ENCODE assay signal across 11 mouse cellular contexts in the genomic region with DNA sequence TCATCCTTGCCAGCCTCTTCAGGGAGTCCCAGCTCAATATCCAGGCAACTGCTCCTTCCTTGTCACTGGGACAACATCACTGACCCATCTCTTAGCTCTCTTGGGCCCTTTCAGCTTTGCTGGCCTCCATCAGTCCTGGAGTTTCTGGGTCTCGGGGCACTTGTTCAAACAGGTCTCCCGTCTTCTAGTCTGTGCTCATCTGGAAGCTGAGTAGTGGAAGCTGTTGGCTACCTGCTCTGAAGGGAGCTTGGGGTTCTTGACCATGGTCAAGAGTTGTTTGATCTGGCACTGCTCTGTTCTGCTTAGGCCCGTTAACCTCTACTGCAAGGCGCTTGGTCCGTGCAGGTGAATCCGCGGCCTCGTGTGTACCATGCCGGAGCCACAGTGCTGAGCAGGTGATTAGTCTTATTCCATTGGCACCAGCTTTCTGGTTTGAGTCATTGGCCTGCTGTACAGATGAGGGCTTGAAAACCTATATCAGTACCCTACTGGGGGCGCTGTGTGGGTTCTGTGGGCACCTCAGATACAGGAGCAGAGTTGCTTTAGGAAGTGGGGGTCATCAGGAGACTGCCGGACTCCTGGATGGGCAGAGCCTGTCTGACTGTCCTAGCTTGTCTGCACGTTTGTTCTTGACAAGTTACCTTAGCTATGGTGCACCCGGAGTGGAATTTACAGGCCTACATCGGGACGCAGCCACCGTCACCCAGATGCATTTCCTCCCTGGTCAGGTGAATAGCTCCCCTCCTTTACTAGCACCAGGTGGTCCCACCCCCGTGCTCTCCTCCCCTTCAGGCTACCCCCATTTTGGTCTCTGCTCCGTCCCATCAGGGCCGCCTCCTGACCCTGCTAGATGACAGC. TPM values are rescaled to one million over a fixed set of nuclear protein-coding genes. Genes with fewer than 3 reads are reported as not detected.
DNase-seq lines count a peak whose midpoint lies in the region; ATAC-seq lines count a peak whose summit lies in the region.
"Had no signal": no experiment of that assay in that cellular context is flagged by ENCODE, and none has a peak within 500 bp of the region (broad histone marks: within the 10 kb centered on the region; RNA-seq: fewer than 3 reads in every experiment).

No protein-coding gene starts in this region.

- H3K4me1 ChIP-seq in hindbrain, embryonic 10.5 days (replicated peaks), result peaks cover 37% of the 10 kb centered on the region
- H3K4me1 ChIP-seq in hindbrain, embryonic 16.5 days (ENCODE audit: control insufficient read depth, insufficient read depth, low read depth, low read length), result peaks cover 24% of the 10 kb centered on the region
- peaks cover 21% of the 10 kb centered on the region for H3K4me1 ChIP-seq in midbrain, embryonic 11.5 days (ENCODE audit: control insufficient read depth, insufficient read depth, low read length)
- H3K4me1 ChIP-seq in midbrain, embryonic 16.5 days (ENCODE audit: control insufficient read depth, insufficient read depth, low read length), result peaks cover 31% of the 10 kb centered on the region
- peaks cover 37% of the 10 kb centered on the region for H3K4me1 ChIP-seq in forebrain, embryonic 13.5 days

- H3K9ac ChIP-seq in hindbrain, embryonic 16.5 days (ENCODE audit: low read depth, low read length), result no peak overlapping the region
- no peak overlapping the region for H3K9ac ChIP-seq in midbrain, embryonic 11.5 days (ENCODE audit: low read length)
- no peak overlapping the region for H3K9ac ChIP-seq in midbrain, embryonic 16.5 days (ENCODE audit: low read depth, low read length)
- H3K9ac ChIP-seq in forebrain, embryonic 13.5 days, result no peak overlapping the region
- H3K9ac ChIP-seq: embryonic facial prominence, embryonic 13.5 days had no signal

- 95% methylated on average over 19 of the region's 19 CpGs for WGBS in hindbrain, embryonic 10.5 days
- WGBS in hindbrain, embryonic 16.5 days, result 95% methylated on average over 19 of the region's 19 CpGs
- WGBS in midbrain, embryonic 11.5 days, result 92% methylated on average over 19 of the region's 19 CpGs
- WGBS in midbrain, embryonic 16.5 days, result 92% methylated on average over 19 of the region's 19 CpGs
- WGBS in forebrain, embryonic 13.5 days, result 95% methylated on average over 19 of the region's 19 CpGs

- no peak overlapping the region for H3K4me2 ChIP-seq in hindbrain, embryonic 16.5 days (ENCODE audit: low read length)
- H3K4me2 ChIP-seq in midbrain, embryonic 11.5 days, result no peak overlapping the region
- H3K4me2 ChIP-seq in midbrain, embryonic 16.5 days (ENCODE audit: low read length), result no peak overlapping the region
- H3K4me2 ChIP-seq in forebrain, embryonic 13.5 days, result no peak overlapping the region
- H3K4me2 ChIP-seq: embryonic facial prominence, embryonic 13.5 days had no signal

- H3K27ac ChIP-seq in hindbrain, embryonic 10.5 days, result peak overlapping the region; percentile 35; the same call in 1 of the 2 replicates
- H3K27ac ChIP-seq in hindbrain, embryonic 16.5 days (ENCODE audit: low read depth, low read length), result no peak overlapping the region
- H3K27ac ChIP-seq in midbrain, embryonic 11.5 days (ENCODE audit: low read depth, low read length), result no peak overlapping the region
- no peak overlapping the region for H3K27ac ChIP-seq in midbrain, embryonic 16.5 days (ENCODE audit: low read length)
- no peak overlapping the region for H3K27ac ChIP-seq in forebrain, embryonic 13.5 days
- H3K27ac ChIP-seq: embryonic facial prominence, embryonic 13.5 days had no signal

- no peaks in the 10 kb centered on the region for H3K27me3 ChIP-seq in hindbrain, embryonic 10.5 days (ENCODE audit: insufficient read depth, poor library complexity, severe bottlenecking)
- H3K27me3 ChIP-seq in hindbrain, embryonic 16.5 days (replicated peaks; ENCODE audit: control insufficient read depth, insufficient read depth, low read length), result no peaks in the 10 kb centered on the region
- H3K27me3 ChIP-seq in midbrain, embryonic 11.5 days (ENCODE audit: control insufficient read depth, insufficient read depth, low read length), result no peaks in the 10 kb centered on the region
- H3K27me3 ChIP-seq in midbrain, embryonic 16.5 days (ENCODE audit: control insufficient read depth, insufficient read depth, low read depth, low read length), result no peaks in the 10 kb centered on the region
- no peaks in the 10 kb centered on the region for H3K27me3 ChIP-seq in forebrain, embryonic 13.5 days
- H3K27me3 ChIP-seq: embryonic facial prominence, embryonic 13.5 days; hindbrain, embryonic 13.5 days had no signal

- no peak overlapping the region for H3K4me3 ChIP-seq in hindbrain, embryonic 10.5 days
- H3K4me3 ChIP-seq in hindbrain, embryonic 16.5 days (ENCODE audit: low read length), result no peak overlapping the region
- H3K4me3 ChIP-seq in midbrain, embryonic 11.5 days (ENCODE audit: low read depth, low read length), result no peak overlapping the region
- no peak overlapping the region for H3K4me3 ChIP-seq in midbrain, embryonic 16.5 days (ENCODE audit: low read depth, low read length)
- no peak overlapping the region for H3K4me3 ChIP-seq in forebrain, embryonic 13.5 days
- H3K4me3 ChIP-seq: embryonic facial prominence, embryonic 13.5 days; hindbrain, embryonic 13.5 days had no signal

- no peak for ATAC-seq in hindbrain, embryonic 16.5 days
- no peak for ATAC-seq in midbrain, embryonic 11.5 days (ENCODE audit: low FRiP score)
- no peak for ATAC-seq in midbrain, embryonic 16.5 days
- ATAC-seq in forebrain, embryonic 13.5 days, result no peak
- ATAC-seq: lung, postnatal 0 days had no signal

- peaks cover 79% of the 10 kb centered on the region for H3K36me3 ChIP-seq in hindbrain, embryonic 10.5 days
- peaks cover 33% of the 10 kb centered on the region for H3K36me3 ChIP-seq in hindbrain, embryonic 16.5 days (ENCODE audit: control insufficient read depth, insufficient read depth, low read length)
- H3K36me3 ChIP-seq in midbrain, embryonic 11.5 days (ENCODE audit: control insufficient read depth, insufficient read depth, low read length), result peaks cover 27% of the 10 kb centered on the region
- peaks cover 28% of the 10 kb centered on the region for H3K36me3 ChIP-seq in midbrain, embryonic 16.5 days (ENCODE audit: control insufficient read depth, insufficient read depth, low read length)
- H3K36me3 ChIP-seq in forebrain, embryonic 13.5 days (ENCODE audit: poor library complexity, severe bottlenecking), result peaks cover 65% of the 10 kb centered on the region

- H3K9me3 ChIP-seq in hindbrain, embryonic 10.5 days, result no peaks in the 10 kb centered on the region
- H3K9me3 ChIP-seq in hindbrain, embryonic 16.5 days (ENCODE audit: control insufficient read depth, low read length), result no peaks in the 10 kb centered on the region
- H3K9me3 ChIP-seq in midbrain, embryonic 11.5 days (ENCODE audit: control insufficient read depth, low read length), result no peaks in the 10 kb centered on the region
- H3K9me3 ChIP-seq in midbrain, embryonic 16.5 days (replicated peaks; ENCODE audit: control insufficient read depth, low read length, poor library complexity, severe bottlenecking), result no peaks in the 10 kb centered on the region
- H3K9me3 ChIP-seq in forebrain, embryonic 13.5 days (replicated peaks), result no peaks in the 10 kb centered on the region
- H3K9me3 ChIP-seq: embryonic facial prominence, embryonic 13.5 days; G1E; hindbrain, embryonic 13.5 days had no signal

- DNase-seq in hindbrain, embryonic 10.5 days (ENCODE audit: low spot score), result no peak
- peak; percentile 74 for DNase-seq in midbrain, embryonic 11.5 days (ENCODE audit: low spot score, missing footprints)
- DNase-seq in cerebellum, adult 9-11 months, result peak; percentile 49
- peak; percentile 8 to 13 for DNase-seq in gastrocnemius, postnatal 4 days (ENCODE audit: low spot score in 2 of 2)

RNA-seq across cellular contexts. Expression of a gene that starts 4.7 kb away (rescaled TPM):
- polyA plus RNA-seq in hindbrain, embryonic 10.5 days (2016; fragmentation: Nextera tagmentation; extraction: Ambion mirVana), result 144 and 152 TPM in 2 replicates
- polyA plus RNA-seq in hindbrain, embryonic 16.5 days (2015; fragmentation: Nextera tagmentation; extraction: Ambion mirVana), result 42.9 and 52.3 TPM in 2 replicates
- polyA plus RNA-seq in midbrain, embryonic 11.5 days (2014; fragmentation: Nextera tagmentation; extraction: Ambion mirVana), result 87.8 and 101 TPM in 2 replicates
- 44.4 and 46.8 TPM in 2 replicates for polyA plus RNA-seq in midbrain, embryonic 16.5 days (2015; fragmentation: Nextera tagmentation; extraction: Ambion mirVana)
- 10 to 100 TPM; 29.7 to 32.0 TPM for total RNA-seq in gastrocnemius, postnatal 4 days (2021)
- polyA plus RNA-seq in forebrain, embryonic 13.5 days (2015; fragmentation: Nextera tagmentation; extraction: Ambion mirVana), result 97.5 and 110 TPM in 2 replicates

RNA-seq across cellular contexts. Expression of a gene that starts 22.8 kb away (rescaled TPM):
- 80.0 and 81.7 TPM in 2 replicates for polyA plus RNA-seq in hindbrain, embryonic 10.5 days (2016; fragmentation: Nextera tagmentation; extraction: Ambion mirVana)
- polyA plus RNA-seq in hindbrain, embryonic 16.5 days (2015; fragmentation: Nextera tagmentation; extraction: Ambion mirVana), result 73.3 and 84.8 TPM in 2 replicates
- polyA plus RNA-seq in midbrain, embryonic 11.5 days (2014; fragmentation: Nextera tagmentation; extraction: Ambion mirVana), result 52.3 and 59.3 TPM in 2 replicates
- polyA plus RNA-seq in midbrain, embryonic 16.5 days (2015; fragmentation: Nextera tagmentation; extraction: Ambion mirVana), result 78.5 and 79.2 TPM in 2 replicates
- total RNA-seq in gastrocnemius, postnatal 4 days (2021), result 100 to 1,000 TPM; 104 to 113 TPM
- 64.2 and 72.5 TPM in 2 replicates for polyA plus RNA-seq in forebrain, embryonic 13.5 days (2015; fragmentation: Nextera tagmentation; extraction: Ambion mirVana)

RNA-seq across cellular contexts. Expression of a gene that starts 23.9 kb away (rescaled TPM):
- polyA plus RNA-seq in hindbrain, embryonic 10.5 days (2016; fragmentation: Nextera tagmentation; extraction: Ambion mirVana), result 14.8 and 16.9 TPM in 2 replicates
- 26.2 and 29.7 TPM in 2 replicates for polyA plus RNA-seq in hindbrain, embryonic 16.5 days (2015; fragmentation: Nextera tagmentation; extraction: Ambion mirVana)
- 10.2 and 13.6 TPM in 2 replicates for polyA plus RNA-seq in midbrain, embryonic 11.5 days (2014; fragmentation: Nextera tagmentation; extraction: Ambion mirVana)
- polyA plus RNA-seq in midbrain, embryonic 16.5 days (2015; fragmentation: Nextera tagmentation; extraction: Ambion mirVana), result 23.6 and 24.6 TPM in 2 replicates
- total RNA-seq in gastrocnemius, postnatal 4 days (2021), result 10 to 100 TPM; 70.6 to 76.5 TPM
- polyA plus RNA-seq in forebrain, embryonic 13.5 days (2015; fragmentation: Nextera tagmentation; extraction: Ambion mirVana), result 16.1 and 17.8 TPM in 2 replicates
